Mouse (Mus musculus) heart, embryonic 16.5 days (tissue): ENCODE data around the gene Tmem145. TPM values are rescaled to one million over a fixed set of nuclear protein-coding genes. Genes with fewer than 3 reads are reported as not detected.

ENCODE experiments used
- polyA plus RNA-seq: library from polyadenylated mRNA; unstranded; fragments of >200 nt; fragmentation: Nextera tagmentation; extraction: Ambion mirVana; gene quantifications from 2 replicates; pipeline ENCODE4 v1.2.1, GENCODE M21; 2015

Gene Tmem145
- polyA plus RNA-seq, 1 experiment from 2014 or later: 0.08 TPM

Other genes with a start within 250 kb of the Tmem145 start
- 2.3 and 3.0 TPM in 2 replicates for gene Grik5, start 233.8 kb upstream of the Tmem145 start, polyA plus RNA-seq
- 19.6 and 19.7 TPM in 2 replicates for gene Zfp574, start 233.5 kb upstream of the Tmem145 start, polyA plus RNA-seq
- 0.42 and 0.58 TPM in 2 replicates for gene Pou2f2, start 126.4 kb upstream of the Tmem145 start, polyA plus RNA-seq
- gene Dedd2, start 85.5 kb upstream of the Tmem145 start, polyA plus RNA-seq: 8.3 and 8.6 TPM in 2 replicates
- gene Zfp526, start 84.7 kb upstream of the Tmem145 start, polyA plus RNA-seq: 2.2 and 2.3 TPM in 2 replicates
- gene Gsk3a, start 68.3 kb upstream of the Tmem145 start, polyA plus RNA-seq: 6.7 and 6.8 TPM in 2 replicates
- gene Erf, start 55.3 kb upstream of the Tmem145 start, polyA plus RNA-seq: 8.5 and 11.2 TPM in 2 replicates
- gene Cic, start 38.4 kb upstream of the Tmem145 start, polyA plus RNA-seq: 22.7 and 24.7 TPM in 2 replicates
- 111 and 121 TPM in 2 replicates for gene Pafah1b3, start 8.1 kb upstream of the Tmem145 start, polyA plus RNA-seq
- gene Prr19, start 4.7 kb upstream of the Tmem145 start, polyA plus RNA-seq: not detected in 2 replicates
- gene Megf8, start 11.1 kb downstream of the Tmem145 start, polyA plus RNA-seq: 7.4 and 8.7 TPM in 2 replicates
- 0.74 and 0.87 TPM in 2 replicates for gene Cnfn, start 63.6 kb downstream of the Tmem145 start, polyA plus RNA-seq
- gene Lipe, start 92.6 kb downstream of the Tmem145 start, polyA plus RNA-seq: 8.3 and 8.6 TPM in 2 replicates
- 0.38 and 0.41 TPM in 2 replicates for gene Cxcl17, start 106.8 kb downstream of the Tmem145 start, polyA plus RNA-seq
- gene Ceacam1, start 171.5 kb downstream of the Tmem145 start, polyA plus RNA-seq: 3.8 and 4.8 TPM in 2 replicates
- gene Ceacam2, start 233.8 kb downstream of the Tmem145 start, polyA plus RNA-seq: not detected in 2 replicates